Mouse (Mus musculus): Measurements from ENCODE around the gene Ska3.

The Ska3 gene

DNA sequence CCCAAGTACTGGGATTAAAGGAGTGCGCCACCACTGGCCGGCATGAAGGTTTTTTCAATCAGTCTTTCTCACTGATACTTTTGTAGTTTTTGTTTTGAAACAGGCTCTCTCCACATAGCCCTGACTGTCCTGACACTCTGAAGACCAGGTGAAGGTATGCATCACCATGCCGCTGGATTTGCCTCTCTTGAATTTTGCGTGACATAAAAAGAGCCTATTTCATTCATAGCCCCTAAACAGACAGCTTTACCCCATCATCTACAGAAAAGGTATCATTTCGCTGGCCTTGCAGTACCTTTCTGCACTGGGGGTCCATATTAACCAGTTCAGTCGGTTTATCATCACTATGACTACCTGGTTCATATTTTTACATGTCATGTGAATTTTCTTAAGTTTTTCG lies 28.4 kb downstream of the Ska3 start:
- no peak for DNase-seq (ENCODE audit: low read depth, low spot score)

GRCm38 (mm10) chr14:57791171-57791570 lies 34.8 kb downstream of the Ska3 start:
- DNase-seq (ENCODE audit: low read depth, low spot score), result no peak

DNA sequence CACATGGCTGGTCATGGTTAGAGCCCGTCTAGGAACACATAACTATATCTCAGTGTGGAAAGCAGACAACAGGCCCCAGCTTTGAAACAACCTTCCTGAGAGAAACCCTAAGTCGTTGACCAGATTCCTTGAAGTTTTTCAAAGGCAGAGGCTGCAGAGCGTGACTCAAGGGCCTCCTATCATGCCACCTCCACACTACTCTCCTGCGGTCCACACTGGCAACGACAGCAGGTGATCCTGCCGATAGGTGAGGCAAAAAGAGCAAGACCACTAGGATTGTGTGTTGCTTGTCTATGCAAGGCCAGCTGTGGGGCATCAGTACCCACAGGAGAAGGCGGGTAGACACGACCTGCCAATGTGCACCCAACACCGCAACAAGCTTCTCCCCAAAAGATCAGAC lies 36.2 kb downstream of the Ska3 start:
- no peak for DNase-seq (ENCODE audit: low read depth, low spot score)

DNA sequence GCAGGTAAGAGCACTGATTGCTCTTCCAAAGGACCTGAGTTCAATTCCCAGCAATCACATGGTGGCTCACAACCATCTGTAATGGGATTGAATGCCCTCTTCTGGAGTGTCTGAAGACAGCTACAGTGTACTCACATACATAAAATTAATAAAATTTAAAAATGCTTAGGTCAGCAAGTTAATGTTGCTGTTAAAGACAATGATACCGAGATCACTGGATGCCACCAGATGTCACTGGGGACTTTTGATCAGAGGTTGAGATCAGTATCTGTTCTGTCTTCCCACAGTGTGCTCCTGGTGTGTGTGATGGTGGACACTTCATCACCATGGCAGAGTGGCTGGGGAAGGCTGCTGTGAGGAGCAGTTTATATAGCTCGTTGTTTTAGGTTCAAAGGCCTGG lies 36.7 kb downstream of the Ska3 start:
- DNase-seq (ENCODE audit: low read depth, low spot score), result no peak

- DNase-seq (ENCODE audit: low read depth, low spot score), result no peak
These were observed 38.6 kb downstream of the Ska3 start for GRCm38 (mm10) chr14:57787406-57787805.

- no peak for DNase-seq (ENCODE audit: low read depth, low spot score)
These were observed 53.7 kb downstream of the Ska3 start for GRCm38 (mm10) chr14:57772157-57772815.

DNA sequence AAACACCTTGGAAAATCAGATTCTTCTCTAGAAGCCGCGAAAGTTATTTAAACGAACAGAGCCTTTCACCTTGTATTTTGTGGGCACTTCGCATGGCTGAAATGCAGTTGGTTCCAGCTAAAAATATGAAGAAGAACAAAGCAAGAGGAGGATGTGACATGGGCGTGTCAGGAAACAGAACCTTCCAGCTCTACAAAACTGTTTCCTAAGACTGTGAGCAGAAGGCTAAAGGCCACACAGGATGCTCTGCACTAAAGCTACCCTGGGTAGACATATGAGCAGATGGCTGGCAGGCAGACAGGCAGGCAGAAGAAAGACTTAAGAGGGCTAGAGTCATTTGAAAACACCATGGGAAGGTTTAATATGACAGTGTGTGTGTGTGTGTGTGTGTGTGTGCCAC lies 56.9 kb downstream of the Ska3 start:
- no peak for DNase-seq (ENCODE audit: low read depth, low spot score)

DNA sequence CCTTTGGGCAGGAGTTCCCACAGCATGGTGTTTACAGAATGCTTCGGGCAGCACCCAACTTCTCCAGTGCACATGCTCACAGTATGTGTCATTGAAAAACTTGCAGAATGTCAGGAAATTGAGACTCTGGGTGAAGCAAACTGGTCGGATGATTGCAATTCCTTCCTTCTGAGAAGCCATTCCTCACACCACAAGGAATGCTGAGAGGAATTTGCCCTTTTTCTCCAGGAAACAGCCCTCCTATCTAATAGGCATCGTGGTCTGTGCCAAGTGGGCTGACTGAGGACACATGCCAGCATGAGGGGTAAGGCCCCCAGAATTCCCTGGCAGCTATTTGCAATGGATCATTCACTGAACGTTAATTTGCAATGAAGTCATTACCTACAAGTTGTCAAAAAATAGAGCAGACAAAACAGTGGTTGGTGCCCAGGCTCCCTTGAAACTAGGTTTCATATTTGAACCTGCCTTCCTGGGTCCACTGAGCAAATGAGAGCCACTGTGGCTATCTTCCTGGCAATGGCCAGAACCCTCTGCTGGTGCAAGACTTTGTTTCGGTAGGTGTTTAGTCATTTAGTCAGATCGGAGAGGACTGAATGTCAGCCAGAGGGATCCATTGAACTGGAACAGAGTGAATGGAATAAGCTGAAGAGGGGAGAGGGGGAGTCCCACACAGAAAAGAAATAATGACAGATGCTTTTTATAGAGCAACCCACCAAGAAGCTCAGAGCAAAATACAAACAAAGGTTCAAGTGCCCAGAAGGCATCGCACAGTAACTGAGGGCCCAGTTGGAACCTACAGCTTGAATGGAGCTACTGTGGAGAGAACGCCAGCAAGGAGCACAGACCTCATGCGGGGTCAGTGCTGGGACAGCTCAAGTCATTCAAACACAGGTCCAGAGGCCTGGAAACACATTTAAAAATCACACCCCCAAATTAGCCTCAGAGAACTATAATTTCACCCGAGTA lies 65.3 kb downstream of the Ska3 start:
- DNase-seq (ENCODE audit: low read depth, low spot score), result no peak

DNA sequence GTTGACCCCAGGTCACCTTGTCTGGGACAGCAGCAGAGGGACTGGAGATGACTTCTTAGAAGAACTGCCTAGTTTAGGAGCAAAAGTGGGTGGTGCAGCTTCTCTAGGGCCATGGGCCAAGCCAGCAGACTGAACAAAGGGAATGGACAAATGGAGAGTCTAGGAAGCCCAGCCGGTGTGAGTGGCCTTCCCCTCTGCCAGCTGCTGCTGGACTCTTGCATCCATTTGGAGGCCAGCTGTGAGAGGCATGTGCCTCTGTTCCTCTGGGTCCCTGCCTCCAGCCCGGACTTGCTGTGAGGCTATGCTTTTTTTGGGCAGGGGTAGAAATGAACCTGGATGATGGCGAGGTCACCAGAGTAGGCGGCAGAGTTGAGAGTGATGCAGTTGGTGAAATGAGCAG lies 67.7 kb downstream of the Ska3 start, which contains the start of gene Lats2:
TSS of gene Lats2 (minus strand) at position 152 of the 400 bp plus-strand sequence.
- DNase-seq (ENCODE audit: low read depth, low spot score), result no peak
